Mouse (Mus musculus) embryonic facial prominence, embryonic 11.5 days (tissue): Measurements from ENCODE around the gene Lypd6. TPM values are rescaled to one million over a fixed set of nuclear protein-coding genes. Genes with fewer than 3 reads are reported as not detected.

Experiments used
- ATAC-seq: fragments of 200-750 bp; cut with Nextera tagmentation; replicated peaks from 2 replicates; pipeline ENCODE4 v1.8.0; 2017; ENCODE audit warnings: low read depth; ENCODE audit not compliant: insufficient number of reproducible peaks, low FRiP score, low TSS enrichment
- DNase-seq: peaks from one replicate; pipeline ENCODE4 v3.0.0-alpha.2; 2015; ENCODE audit warnings: low spot score
- H3K27ac ChIP-seq: fragments of 300-500 bp; sonication (generic); replicated peaks from 2 replicates; pipeline ENCODE4 v1.5.1; 2014; ENCODE audit warnings: mild to moderate bottlenecking, low read depth, low read length, control low read depth
- H3K27me3 ChIP-seq: fragments of 300-500 bp; sonication (generic); 2 replicates; pipeline ENCODE4 v1.6.1; 2014; ENCODE audit warnings: mild to moderate bottlenecking, low read length, moderate library complexity, mixed read lengths; ENCODE audit not compliant: control insufficient read depth, insufficient read depth
- H3K36me3 ChIP-seq: fragments of 300-500 bp; sonication (generic); replicated peaks from 2 replicates; pipeline ENCODE4 v1.6.1; 2014; ENCODE audit warnings: low read depth, mild to moderate bottlenecking, low read length, moderate library complexity, mixed read lengths; ENCODE audit not compliant: control insufficient read depth, insufficient read depth
- H3K4me1 ChIP-seq: fragments of 300-500 bp; sonication (generic); 2 replicates; pipeline ENCODE4 v1.6.1; 2014; ENCODE audit warnings: low read length, mixed read lengths; ENCODE audit not compliant: control insufficient read depth, insufficient read depth
- H3K4me2 ChIP-seq: fragments of 300-500 bp; sonication (generic); 2 replicates; pipeline ENCODE4 v1.6.1; 2014; ENCODE audit warnings: low read depth, mild to moderate bottlenecking, control low read depth, low read length, moderate library complexity
- H3K4me3 ChIP-seq: fragments of 300-500 bp; sonication (generic); 2 replicates; pipeline ENCODE4 v1.5.1; 2014; ENCODE audit warnings: low read depth, low read length, control low read depth
- H3K9ac ChIP-seq: fragments of 300-500 bp; sonication (generic); replicated peaks from 2 replicates; pipeline ENCODE4 v1.6.1; 2014; ENCODE audit warnings: mild to moderate bottlenecking, control low read depth, low read length
- H3K9me3 ChIP-seq: fragments of 300-500 bp; sonication (generic); replicated peaks from 2 replicates; pipeline ENCODE4 v1.6.1; 2016; ENCODE audit warnings: mild to moderate bottlenecking, low read length, inconsistent platforms, mixed read lengths; ENCODE audit not compliant: control insufficient read depth
- WGBS: fragments of 180-500 bp; shearing (Covaris S2); extraction: QIAGEN DNeasy Blood & Tissue Kit; methylation state at CpG from one replicate; pipeline ENCODE4 v1.1.7; 2014; 5-methylcytosine and 5-hydroxymethylcytosine counted together
- polyA plus RNA-seq: library from polyadenylated mRNA; unstranded; fragments of >200 nt; fragmentation: Nextera tagmentation; extraction: Ambion mirVana; gene quantifications from 2 replicates; pipeline ENCODE4 v1.2.1, GENCODE M21; 2014

The Lypd6 gene
- polyA plus RNA-seq, 1 experiment from 2014 or later: 13.9 TPM

GRCm38 (mm10) chr2:50053893-50054292 lies 12.3 kb upstream of the Lypd6 start:
- no peak overlapping the region for H3K4me2 ChIP-seq
- ATAC-seq: no peak
- H3K9ac ChIP-seq: no peak overlapping the region
- no peaks in the 10 kb centered on the region for H3K36me3 ChIP-seq
- H3K27me3 ChIP-seq: no peaks in the 10 kb centered on the region
- H3K4me1 ChIP-seq: no peaks in the 10 kb centered on the region
- 78% methylated on average over 1 of the region's 1 CpGs for WGBS
- no peak for DNase-seq
- no peak overlapping the region for H3K4me3 ChIP-seq
- no peak overlapping the region for H3K27ac ChIP-seq
- H3K9me3 ChIP-seq: no peaks in the 10 kb centered on the region

GRCm38 (mm10) chr2:50065902-50066245 lies 355 bp upstream of the Lypd6 start:
- DNase-seq: no peak
- Histone ChIP-seq H3K4me2 (peak overlapping the region; percentile 90), H3K27ac (no peak overlapping the region), H3K4me1 (no peaks in the 10 kb centered on the region; the same call in 1 of the 2 replicates), H3K9me3 (no peaks in the 10 kb centered on the region), H3K9ac (peak overlapping the region; percentile 65), H3K4me3 (peak overlapping the region; percentile 69), H3K27me3 (no peaks in the 10 kb centered on the region; the same call in 1 of the 2 replicates), H3K36me3 (no peaks in the 10 kb centered on the region)
- WGBS: under 1% methylated on average over 14 of the region's 14 CpGs
- ATAC-seq: no peak

- ATAC-seq: no peak
- WGBS: 1% methylated on average over 9 of the region's 9 CpGs
- H3K27me3 ChIP-seq: no peaks in the 10 kb centered on the region; the same call in 1 of the 2 replicates
- H3K4me2 ChIP-seq: peak overlapping the region; percentile 90
- H3K27ac ChIP-seq: no peak overlapping the region
- no peaks in the 10 kb centered on the region for H3K36me3 ChIP-seq
- no peak for DNase-seq
- no peaks in the 10 kb centered on the region for H3K9me3 ChIP-seq
- H3K9ac ChIP-seq: peak overlapping the region; percentile 65
- H3K4me1 ChIP-seq: no peaks in the 10 kb centered on the region; the same call in 1 of the 2 replicates
- H3K4me3 ChIP-seq: peak overlapping the region; percentile 69
Observed at GRCm38 (mm10) chr2:50066968-50067315, 713 bp downstream of the Lypd6 start.

GRCm38 (mm10) chr2:50069571-50070295 lies 3.5 kb downstream of the Lypd6 start:
- Histone ChIP-seq H3K9me3 (no peaks in the 10 kb centered on the region), H3K36me3 (no peaks in the 10 kb centered on the region), H3K4me3 (no peak overlapping the region), H3K4me2 (no peak overlapping the region), H3K27me3 (no peaks in the 10 kb centered on the region; the same call in 1 of the 2 replicates), H3K9ac (no peak overlapping the region), H3K4me1 (no peaks in the 10 kb centered on the region; the same call in 1 of the 2 replicates), H3K27ac (no peak overlapping the region)
- WGBS: 75% methylated on average over 13 of the region's 13 CpGs
- ATAC-seq (no peak), DNase-seq (no peak)

- H3K27ac ChIP-seq: no peak overlapping the region
- no peak overlapping the region for H3K4me3 ChIP-seq
- no peaks in the 10 kb centered on the region for H3K9me3 ChIP-seq
- DNase-seq: no peak
- no peaks in the 10 kb centered on the region for H3K4me1 ChIP-seq
- no peaks in the 10 kb centered on the region; the same call in 1 of the 2 replicates for H3K27me3 ChIP-seq
- H3K9ac ChIP-seq: no peak overlapping the region
- H3K36me3 ChIP-seq: no peaks in the 10 kb centered on the region
- no peak for ATAC-seq
- H3K4me2 ChIP-seq: no peak overlapping the region
- 76% methylated on average over 4 of the region's 4 CpGs for WGBS
Observed at GRCm38 (mm10) chr2:50072158-50072557, 5.9 kb downstream of the Lypd6 start.

- Histone ChIP-seq H3K9me3 (no peaks in the 10 kb centered on the region), H3K4me1 (no peaks in the 10 kb centered on the region), H3K27me3 (no peaks in the 10 kb centered on the region), H3K36me3 (no peaks in the 10 kb centered on the region), H3K4me3 (no peak overlapping the region), H3K4me2 (no peak overlapping the region), H3K27ac (no peak overlapping the region), H3K9ac (no peak overlapping the region)
- ATAC-seq (no peak), DNase-seq (no peak)
- 63% methylated on average over 3 of the region's 3 CpGs for WGBS
Observed at GRCm38 (mm10) chr2:50084746-50085145, 18.5 kb downstream of the Lypd6 start.

GRCm38 (mm10) chr2:50087761-50088160 lies 21.5 kb downstream of the Lypd6 start:
- WGBS: 71% methylated on average over 3 of the region's 3 CpGs
- H3K9me3 ChIP-seq: no peaks in the 10 kb centered on the region
- H3K27me3 ChIP-seq: no peaks in the 10 kb centered on the region
- no peak for DNase-seq
- H3K4me2 ChIP-seq: no peak overlapping the region
- H3K36me3 ChIP-seq: no peaks in the 10 kb centered on the region
- no peak overlapping the region for H3K27ac ChIP-seq
- H3K4me1 ChIP-seq: no peaks in the 10 kb centered on the region
- H3K9ac ChIP-seq: no peak overlapping the region
- ATAC-seq: no peak
- H3K4me3 ChIP-seq: no peak overlapping the region

GRCm38 (mm10) chr2:50096336-50096735 lies 30.1 kb downstream of the Lypd6 start:
- no peak for ATAC-seq
- DNase-seq: no peak
- WGBS: 85% methylated on average over 3 of the region's 3 CpGs
- Histone ChIP-seq H3K4me1 (no peaks in the 10 kb centered on the region; the same call in none of the 2 replicates), H3K4me2 (no peak overlapping the region), H3K27me3 (no peaks in the 10 kb centered on the region), H3K9ac (no peak overlapping the region), H3K9me3 (no peaks in the 10 kb centered on the region), H3K27ac (no peak overlapping the region), H3K36me3 (no peaks in the 10 kb centered on the region), H3K4me3 (no peak overlapping the region)
